Mouse (Mus musculus): ENCODE data around the gene Abhd16b. TPM values are rescaled to one million over a fixed set of nuclear protein-coding genes. Genes with fewer than 3 reads are reported as not detected.
"Not testable (repeated sequence)": the region's sequence is repeated elsewhere in the genome, so short reads cannot be mapped to it uniquely, and the experiment has no call there.

Abhd16b gene
- total RNA-seq, 2 experiments from 2014 or later: not detected

DNA sequence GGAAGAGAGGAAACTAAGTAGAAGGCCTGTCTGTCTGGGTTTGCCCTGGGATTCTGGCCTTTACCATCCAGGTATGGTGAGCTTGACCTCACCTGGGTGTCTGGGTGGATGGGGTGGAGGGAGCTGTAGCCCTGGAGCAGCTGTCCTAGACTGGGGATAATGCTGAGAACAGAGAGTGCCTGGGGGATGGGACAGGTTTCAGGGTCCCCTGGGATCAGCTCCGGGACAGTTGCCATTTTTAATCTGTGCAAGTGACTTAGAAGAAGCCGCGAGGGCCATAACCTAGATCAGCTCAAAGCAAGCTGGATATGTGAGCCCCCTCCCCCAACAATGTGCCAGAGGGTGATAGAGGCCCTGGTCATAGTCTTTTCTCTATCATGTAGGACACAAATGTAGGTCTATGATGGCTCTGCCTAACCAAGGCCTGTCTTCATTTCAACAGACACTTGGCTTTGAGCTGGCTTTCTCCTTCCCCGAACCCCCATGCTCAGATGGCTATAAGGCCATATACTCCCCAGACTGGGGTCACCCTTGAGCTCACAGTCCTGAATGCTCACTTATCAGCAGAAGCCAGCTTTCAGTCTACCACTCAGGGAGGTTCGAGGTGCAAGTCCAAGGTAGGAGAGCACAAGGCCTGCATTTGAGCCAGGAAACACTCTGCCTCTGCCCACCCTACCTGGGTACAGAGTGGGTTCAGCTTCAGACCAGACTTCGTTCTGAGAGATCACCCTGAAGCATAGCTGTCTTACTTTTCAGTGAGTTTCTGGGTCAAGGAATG, 8.4 kb upstream of the Abhd16b start:
- DNase-seq (ENCODE audit: low spot score in 2 of 2): no peak
- intact Hi-C loops (cut with DNase I): no loop called here

DNA sequence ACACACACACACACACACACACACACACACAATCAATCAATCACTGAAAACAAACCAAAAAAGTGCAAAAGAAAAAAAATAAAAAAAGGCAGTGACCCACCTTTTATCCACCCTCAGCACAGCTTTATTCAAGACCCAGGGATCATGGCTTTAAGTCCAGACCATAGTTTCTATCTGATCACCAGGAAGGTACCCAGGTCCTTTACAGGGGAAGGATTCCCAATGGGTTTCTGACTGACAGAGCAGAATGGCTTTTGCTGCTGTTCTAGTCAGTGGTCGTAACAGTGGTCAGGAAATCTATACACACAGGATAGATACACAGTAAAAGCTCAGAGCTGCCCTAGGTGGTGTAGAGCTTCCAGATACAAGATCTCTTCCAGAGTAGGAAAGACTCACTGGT, 7.3 kb upstream of the Abhd16b start:
- no peak for DNase-seq (ENCODE audit: low spot score in 2 of 2)
- intact Hi-C loops (cut with DNase I): no loop called here

- intact Hi-C loops (cut with DNase I): no loop called here
- no peak for DNase-seq (ENCODE audit: low spot score in 2 of 2)
These were observed 5.4 kb upstream of the Abhd16b start for GRCm38 (mm10) chr2:181487338-181488277.

- intact Hi-C loops (cut with DNase I): no loop called here
- DNase-seq (ENCODE audit: low spot score in 2 of 2): no peak
These were observed 1.4 kb upstream of the Abhd16b start for GRCm38 (mm10) chr2:181491432-181492205.

GRCm38 (mm10) chr2:181492206-181492605, 800 bp upstream of the Abhd16b start:
- intact Hi-C loops (cut with DNase I): no loop called here
- no peak for DNase-seq (ENCODE audit: low spot score in 2 of 2)

GRCm38 (mm10) chr2:181494266-181494945, 1.4 kb downstream of the Abhd16b start:
- DNase-seq (ENCODE audit: low spot score in 2 of 2): no peak
- intact Hi-C loops (cut with DNase I): no loop called here

- intact Hi-C loops (cut with DNase I): loop anchor here (1.0 to 2.0 kb wide), 3 partner anchors 37 to 104 kb away; partner anchors contain the start of gene Zbtb46
These were observed 2.8 kb downstream of the Abhd16b start for GRCm38 (mm10) chr2:181495845-181496244.

DNA sequence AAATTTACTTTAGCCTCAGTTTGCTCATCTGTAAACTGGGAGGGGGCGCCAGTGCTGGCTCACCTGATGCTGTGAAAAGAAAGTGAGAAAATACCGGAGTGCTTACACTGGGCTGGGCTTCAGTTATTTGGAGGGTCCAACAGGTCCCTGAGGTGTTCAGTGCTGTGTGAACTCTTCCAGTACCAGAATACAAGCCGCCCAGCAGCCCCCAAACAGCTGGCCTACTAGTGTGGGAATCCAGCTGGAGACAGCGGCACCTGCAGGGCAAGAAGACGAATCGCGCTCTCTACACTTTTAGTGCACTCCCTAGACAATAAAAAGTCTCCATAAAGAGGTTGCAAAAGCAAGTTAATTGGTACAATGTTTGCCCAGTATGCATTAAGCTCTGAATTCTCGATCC, 3.3 kb downstream of the Abhd16b start:
- DNase-seq (ENCODE audit: low spot score in 2 of 2): peak; percentile 26 to 45
- intact Hi-C loops (cut with DNase I): loop anchor here (1.0 to 2.0 kb wide), 3 partner anchors 37 to 104 kb away; partner anchors contain the start of gene Zbtb46

More at GRCm38 (mm10) chr2:181495845-181496244, 2.8 kb downstream of the Abhd16b start:
- DNase-seq (ENCODE audit: low spot score in 2 of 2): not testable (repeated sequence)

DNA sequence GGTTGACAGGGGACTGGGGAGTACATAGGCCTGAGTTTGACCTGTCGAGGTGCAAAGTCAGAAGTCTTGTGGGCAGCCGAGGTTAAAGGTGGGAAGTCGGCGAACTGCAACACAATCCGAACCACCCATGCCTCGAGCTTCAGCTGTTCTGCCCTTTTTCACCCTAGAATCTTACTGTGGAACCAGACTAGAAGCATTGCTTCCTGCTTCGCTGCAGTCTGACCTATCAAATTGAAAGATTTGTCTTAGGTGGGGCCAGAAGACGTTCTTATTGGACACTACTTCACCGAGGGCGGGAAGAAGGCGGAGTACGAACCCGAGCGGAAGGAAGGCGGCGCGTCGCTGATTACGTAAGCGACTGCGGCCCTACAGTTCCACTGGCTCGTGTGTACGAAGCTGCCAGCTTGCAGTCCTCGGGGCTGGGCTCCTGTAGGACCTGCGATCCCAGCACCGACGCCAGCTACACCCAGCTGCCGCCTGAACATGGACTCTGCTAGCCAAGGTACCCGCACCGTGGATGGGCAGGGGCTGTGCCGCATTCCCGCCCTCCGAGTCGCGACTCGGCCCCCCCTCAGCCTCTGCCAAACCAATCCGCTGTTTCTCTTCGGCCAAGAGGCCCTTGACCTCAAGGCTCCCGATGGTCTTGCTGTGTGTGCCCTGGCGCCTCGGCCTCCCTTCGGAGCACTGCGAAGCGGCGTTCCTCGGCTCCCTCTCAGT, 4.0 kb downstream of the Abhd16b start, which contains the start of gene Tpd52l2:
Gene Tpd52l2, plus strand, starts transcription at position 312 of the 717 bp plus-strand sequence.
- peak; percentile 86 to 90 for DNase-seq (ENCODE audit: low spot score in 2 of 2)
- intact Hi-C loops (cut with DNase I): loop anchor here (1.0 to 2.0 kb wide), 3 partner anchors 38 to 105 kb away; partner anchors contain the start of gene Zbtb46

- intact Hi-C loops (cut with DNase I): loop anchor here (2.0 kb wide), 2 partner anchors 39 to 87 kb away; partner anchors contain the start of gene Zbtb46
- DNase-seq (ENCODE audit: low spot score in 2 of 2): peak; percentile 40 to 44
These were observed 4.5 kb downstream of the Abhd16b start for GRCm38 (mm10) chr2:181497548-181497875.

- intact Hi-C loops (cut with DNase I): no loop called here
- DNase-seq (ENCODE audit: low spot score in 2 of 2): no peak
These were observed 5.6 kb downstream of the Abhd16b start for GRCm38 (mm10) chr2:181498644-181499043.

- no peak for DNase-seq (ENCODE audit: low spot score in 2 of 2)
- intact Hi-C loops (cut with DNase I): no loop called here
These were observed 16.2 kb downstream of the Abhd16b start for GRCm38 (mm10) chr2:181509191-181509590.

- intact Hi-C loops (cut with DNase I): no loop called here
- DNase-seq (ENCODE audit: low spot score in 2 of 2): no peak
These were observed 18.2 kb downstream of the Abhd16b start for GRCm38 (mm10) chr2:181511231-181511630.

DNA sequence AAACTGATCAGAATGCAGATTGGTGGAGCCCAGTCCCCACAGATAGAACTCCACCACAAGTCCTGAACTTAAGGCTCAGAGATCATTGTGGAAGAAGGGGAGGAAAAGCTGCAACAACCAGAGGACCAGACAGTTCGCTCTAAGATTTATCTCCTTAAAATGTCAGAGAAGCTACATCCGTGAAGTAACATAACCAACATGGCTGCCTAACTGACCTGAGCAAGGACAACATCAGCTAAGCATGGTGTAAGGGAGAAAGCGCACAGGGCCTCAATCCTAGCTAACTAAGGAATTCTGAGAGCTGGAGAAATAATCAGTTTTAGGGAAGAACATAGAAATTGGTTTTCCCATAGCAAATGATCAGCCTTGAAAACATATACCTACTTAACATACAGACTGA, 26.2 kb downstream of the Abhd16b start:
- no peak for DNase-seq (ENCODE audit: low spot score in 2 of 2)
- intact Hi-C loops (cut with DNase I): no loop called here

GRCm38 (mm10) chr2:181520118-181520935, 27.3 kb downstream of the Abhd16b start, which contains the start of gene Dnajc5:
Gene Dnajc5, plus strand, starts transcription at chr2:181520485.
- peak; percentile 98 for DNase-seq (ENCODE audit: low spot score in 2 of 2)
- intact Hi-C loops (cut with DNase I): loop anchor here (1.0 kb wide), 1 partner anchor 72 kb away; the partner anchor contains the start of gene Zfp512b

- no peak for DNase-seq (ENCODE audit: low spot score in 2 of 2)
These were observed 27.9 kb downstream of the Abhd16b start for GRCm38 (mm10) chr2:181520936-181521227.

DNA sequence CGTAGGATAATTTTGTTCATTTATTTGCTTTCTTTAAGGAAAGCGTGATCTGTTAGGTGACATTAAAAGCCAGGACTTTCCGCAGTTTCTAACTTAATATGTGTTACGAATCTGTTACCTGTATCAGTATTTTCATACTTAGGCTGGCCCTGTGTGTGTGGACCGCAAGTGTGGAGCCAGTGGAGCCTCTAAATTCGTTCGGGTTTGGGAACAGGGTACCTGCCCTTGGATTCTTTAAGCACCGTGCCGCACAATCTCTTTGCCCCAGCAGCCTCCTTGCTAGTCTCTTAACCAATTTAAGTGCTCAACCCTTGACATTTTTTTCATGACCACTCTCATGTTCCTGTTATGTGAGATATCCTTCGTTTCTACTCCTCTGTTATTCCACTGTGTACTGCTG, 28.5 kb downstream of the Abhd16b start:
- intact Hi-C loops (cut with DNase I): no loop called here
- DNase-seq (ENCODE audit: low spot score in 2 of 2): no peak

More at GRCm38 (mm10) chr2:181520936-181521227, 27.9 kb downstream of the Abhd16b start:
- intact Hi-C loops (cut with DNase I): loop anchor here (1.0 kb wide), 1 partner anchor 71 kb away; the partner anchor contains the start of gene Zfp512b
